Mouse (Mus musculus) left cerebral cortex, postnatal 10 days (tissue): ENCODE measurements around the gene Dhx15. TPM values are rescaled to one million over a fixed set of nuclear protein-coding genes. Genes with fewer than 3 reads are reported as not detected.

ENCODE experiments used
- DNase-seq, 2 experiments: peaks; one replicate each; pipeline ENCODE4 v3.0.0; 2021 to 2022; ENCODE audit warnings: low spot score in 2 of 2, mixed read lengths in 1 of 2; ENCODE audit errors: extremely low spot score in 1 of 2
- intact Hi-C: fragments of 180-260 bp; cut with DNase I; formaldehyde crosslinking; loops from one replicate; pipeline ENCODE4 v1.15.1; 2025
- total RNA-seq, 2 experiments: library from RNA; stranded (reverse); gene quantifications; 2 replicates each; pipeline ENCODE4 v1.2.3; 2021

Gene Dhx15
- total RNA-seq, 2 experiments from 2014 or later, result 91.4 to 93.3 TPM

GRCm38 (mm10) chr5:52149138-52149537, 41.2 kb downstream of the Dhx15 start:
- intact Hi-C loops, result no loop called here
- DNase-seq, result no peak

DNA sequence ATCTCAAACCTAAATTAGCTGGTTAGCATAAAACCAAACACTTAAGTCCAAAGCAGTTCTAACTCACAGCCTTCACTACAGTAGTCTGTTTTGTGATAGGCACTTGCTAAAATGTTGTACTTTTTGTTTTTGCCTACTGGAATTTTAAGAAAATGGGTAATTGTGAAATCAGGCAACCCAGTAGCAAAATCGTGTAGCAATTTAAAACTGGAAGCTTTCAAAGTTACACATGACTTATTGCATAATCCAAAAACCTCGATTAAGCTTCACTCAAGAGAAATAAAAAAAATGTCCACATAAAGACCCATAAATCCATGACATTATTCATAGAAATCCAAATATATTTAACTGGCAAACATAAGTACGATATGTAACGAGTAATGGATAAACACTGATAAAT, 43.2 kb downstream of the Dhx15 start:
- no peak for DNase-seq
- intact Hi-C loops, result no loop called here

DNA sequence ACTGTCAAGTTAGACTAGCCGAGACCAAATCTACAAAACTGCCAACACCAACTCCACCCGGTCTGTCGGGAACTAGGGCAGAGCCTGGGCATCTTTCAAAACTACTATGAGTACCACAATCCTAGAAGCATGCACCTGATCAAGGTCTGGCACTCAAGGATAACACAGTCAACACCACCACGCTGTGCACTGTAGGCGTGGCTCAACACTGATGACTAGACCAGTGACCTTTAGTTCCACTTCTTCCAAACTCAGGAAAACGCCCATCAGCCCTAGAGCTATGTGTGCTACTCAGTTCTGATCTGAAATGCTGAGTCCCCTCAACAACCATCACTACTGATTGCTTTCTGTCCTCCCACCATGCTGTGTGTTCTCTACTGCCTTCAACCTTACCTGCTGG, 44.6 kb downstream of the Dhx15 start:
- DNase-seq, result no peak
- intact Hi-C loops, result no loop called here

DNA sequence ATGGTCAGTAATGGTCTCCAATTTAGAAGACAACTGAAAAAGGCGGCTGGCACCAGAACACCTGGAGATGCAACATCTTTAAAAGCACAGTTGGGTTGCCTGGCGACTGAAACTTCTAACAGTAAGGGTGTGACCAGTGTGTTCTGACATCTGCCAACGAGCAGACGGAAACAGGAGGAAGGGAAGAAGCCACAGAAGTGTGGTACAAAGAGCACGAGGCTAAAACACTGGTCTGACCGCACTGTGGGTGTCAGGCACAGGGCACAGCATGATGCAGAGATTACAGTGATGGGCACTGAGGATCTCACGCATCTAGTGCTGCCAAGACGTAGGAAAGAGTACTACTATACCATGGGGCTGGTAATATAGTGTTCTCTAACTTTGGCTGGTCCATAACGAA, 48.4 kb downstream of the Dhx15 start:
- no peak for DNase-seq
- intact Hi-C loops, result no loop called here

- DNase-seq, result no peak
- intact Hi-C loops, result no loop called here
Measured at GRCm38 (mm10) chr5:52138819-52139218, 51.5 kb downstream of the Dhx15 start.

DNA sequence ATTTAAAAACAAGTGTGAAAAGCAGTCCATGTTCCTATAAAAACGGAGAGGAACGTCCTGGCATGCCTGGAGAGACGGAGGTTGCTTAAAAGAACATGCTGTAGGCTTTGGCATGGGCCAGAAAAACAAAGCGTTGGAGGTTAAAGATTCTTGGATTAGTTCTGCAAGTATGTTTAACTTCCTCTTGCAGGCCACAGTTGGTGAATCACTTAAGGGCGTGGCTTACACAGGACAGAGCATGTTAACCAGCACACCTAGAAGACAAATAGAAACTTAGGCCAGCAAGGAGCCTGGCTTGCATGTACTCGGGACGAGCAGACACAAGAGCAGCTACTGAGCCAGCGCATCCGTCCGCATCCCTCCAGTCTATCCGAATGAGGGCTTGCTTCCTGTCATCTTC, 52.2 kb downstream of the Dhx15 start:
- no peak for DNase-seq
- intact Hi-C loops, result no loop called here

DNA sequence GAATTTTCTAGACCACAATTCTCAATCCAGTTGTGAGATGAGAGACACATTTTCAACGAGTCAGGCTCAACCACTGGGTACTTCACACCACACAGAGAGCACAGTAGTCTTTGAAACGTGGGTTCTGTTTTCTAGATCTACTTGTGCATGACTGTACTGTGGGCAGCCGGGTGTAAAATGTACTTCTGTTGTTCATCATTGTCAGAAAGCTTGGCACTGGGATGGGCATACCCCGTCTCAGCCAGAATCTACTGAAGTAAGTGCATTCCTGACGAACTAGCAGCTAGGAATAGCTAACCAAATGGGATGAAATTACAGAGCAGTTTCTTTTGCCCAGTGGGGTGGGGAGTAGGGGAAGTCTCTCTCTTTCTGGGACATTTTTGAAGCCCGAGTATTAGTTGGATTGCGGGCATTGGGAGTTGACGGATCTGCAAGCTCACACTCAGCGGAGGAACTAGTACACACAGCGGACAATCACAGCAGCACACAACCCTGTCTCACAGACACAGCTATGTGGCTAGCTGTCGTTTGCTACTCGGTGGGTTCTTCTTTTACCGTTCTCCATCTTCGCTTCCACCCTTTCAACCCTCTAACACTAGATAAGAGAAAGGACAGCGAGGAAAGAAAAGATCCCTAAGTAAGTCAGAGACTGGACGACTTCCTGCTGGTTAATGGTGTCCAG, 54.7 kb downstream of the Dhx15 start:
- intact Hi-C loops, result no loop called here
- no peak for DNase-seq

- no peak for DNase-seq
- intact Hi-C loops, result loop anchor here (5.0 kb wide), 1 partner anchor 504 kb away; no protein-coding TSS in a partner anchor
Measured at GRCm38 (mm10) chr5:52132840-52133239, 57.5 kb downstream of the Dhx15 start.

DNA sequence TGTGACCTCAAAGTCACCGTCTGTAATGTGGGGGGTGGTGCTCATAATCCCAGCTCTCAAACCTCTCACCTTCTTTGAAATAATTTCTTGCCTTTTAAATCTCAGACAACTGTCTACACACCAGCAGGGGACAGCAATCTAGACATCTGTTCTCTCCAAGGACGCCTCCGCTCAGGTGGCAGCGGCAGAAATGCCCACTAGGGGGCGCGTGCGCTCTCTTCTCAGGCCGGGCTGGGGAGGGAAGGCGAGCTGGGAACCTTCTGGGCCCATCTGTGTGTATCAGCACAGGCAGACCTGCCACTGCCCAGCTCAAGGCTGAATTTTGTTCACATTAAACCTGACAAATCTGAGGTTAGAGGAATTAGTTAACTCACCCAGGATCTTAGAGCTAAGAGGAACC, 58.2 kb downstream of the Dhx15 start:
- intact Hi-C loops, result loop anchor here (5.0 kb wide), 1 partner anchor 505 kb away; no protein-coding TSS in a partner anchor
- peak in 1 of 2 experiments; percentile 39 for DNase-seq

DNA sequence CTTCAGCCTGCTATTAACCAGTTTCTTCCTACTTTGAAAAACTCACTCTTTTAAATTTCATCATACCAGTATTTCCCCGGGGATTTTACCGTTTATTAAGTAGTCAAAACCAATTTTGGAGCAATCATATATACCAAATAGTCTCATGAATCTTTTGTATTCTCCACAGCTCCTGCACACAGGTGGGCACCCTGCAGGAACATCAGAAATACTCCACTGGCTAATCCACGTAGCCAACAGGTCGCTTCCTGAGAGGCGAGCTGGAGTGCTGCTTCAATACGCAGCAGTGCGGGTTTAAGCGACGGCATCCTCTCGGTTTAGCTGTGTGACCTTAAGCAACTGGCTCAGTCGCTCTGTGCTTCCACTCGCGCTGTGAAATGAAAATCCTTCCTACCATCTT, 58.9 kb downstream of the Dhx15 start:
- no peak for DNase-seq
- intact Hi-C loops, result loop anchor here (5.0 kb wide), 1 partner anchor 506 kb away; no protein-coding TSS in a partner anchor

GRCm38 (mm10) chr5:52130496-52130895, 59.8 kb downstream of the Dhx15 start:
- no peak for DNase-seq
- intact Hi-C loops, result loop anchor here (5.0 kb wide), 1 partner anchor 507 kb away; no protein-coding TSS in a partner anchor

DNA sequence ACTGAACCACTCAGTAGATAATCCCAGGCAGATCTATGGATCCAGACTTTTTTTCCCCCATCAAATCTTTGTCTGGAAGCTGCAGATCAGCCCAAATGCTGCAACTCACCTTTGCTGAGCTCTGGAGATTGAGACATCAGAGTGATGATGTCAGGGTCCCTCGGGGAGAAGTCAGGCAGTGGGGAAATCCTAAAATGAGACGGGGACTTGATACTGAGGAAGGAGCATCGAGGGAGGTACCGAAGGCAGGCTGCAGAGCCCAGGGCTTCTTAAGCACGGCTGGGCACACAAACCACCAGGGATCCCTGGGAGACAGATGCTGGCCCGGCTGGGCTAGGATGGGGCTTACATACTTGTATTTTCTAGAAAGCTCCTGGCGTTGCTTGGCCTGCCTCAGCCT, 64.1 kb downstream of the Dhx15 start:
- intact Hi-C loops, result no loop called here
- no peak for DNase-seq

GRCm38 (mm10) chr5:52125854-52126253, 64.5 kb downstream of the Dhx15 start:
- intact Hi-C loops, result no loop called here
- no peak for DNase-seq

DNA sequence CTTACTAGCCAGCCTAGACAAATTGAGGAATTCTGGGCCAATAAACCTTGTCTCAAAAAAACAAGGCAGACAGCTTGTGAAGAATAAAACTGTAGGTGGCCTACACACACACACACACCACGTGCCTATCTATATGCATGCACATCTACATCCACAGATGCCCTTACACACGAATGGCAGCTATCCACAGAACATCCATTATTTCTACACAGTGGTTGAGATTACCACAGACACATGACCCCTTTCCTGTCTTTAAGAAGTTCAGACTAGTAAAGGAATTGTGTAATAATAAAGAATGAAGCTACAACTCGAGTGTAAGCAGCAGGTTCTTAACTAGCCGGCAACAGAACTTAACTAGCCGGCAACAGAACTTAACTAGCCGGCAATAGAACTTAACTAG, 68.2 kb downstream of the Dhx15 start:
- intact Hi-C loops, result no loop called here

DNA sequence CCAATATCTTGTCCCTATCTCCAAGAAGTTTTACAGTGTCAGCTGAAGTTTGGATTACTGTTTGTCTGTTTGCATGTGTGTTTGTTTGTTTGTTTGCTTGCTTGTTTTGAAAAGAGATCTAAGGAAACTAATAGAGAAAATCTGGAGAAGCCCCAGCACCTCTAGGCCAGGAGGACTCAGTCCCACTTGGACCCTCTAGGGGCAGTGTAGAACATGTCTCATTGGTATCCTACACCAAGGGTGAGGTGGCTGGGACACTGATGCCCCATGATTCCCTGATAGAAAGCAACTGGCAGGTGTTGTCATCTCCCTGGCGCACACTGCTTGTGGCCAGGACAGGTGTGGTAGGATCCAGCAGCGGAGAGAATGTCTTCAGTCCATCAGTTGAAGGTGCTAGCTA, 70.5 kb downstream of the Dhx15 start:
- intact Hi-C loops, result loop anchor here (5.0 kb wide), 1 partner anchor 402 kb away; no protein-coding TSS in a partner anchor
- no peak for DNase-seq

More for the DNA sequence above, 68.2 kb downstream of the Dhx15 start:
- DNase-seq, result no peak

DNA sequence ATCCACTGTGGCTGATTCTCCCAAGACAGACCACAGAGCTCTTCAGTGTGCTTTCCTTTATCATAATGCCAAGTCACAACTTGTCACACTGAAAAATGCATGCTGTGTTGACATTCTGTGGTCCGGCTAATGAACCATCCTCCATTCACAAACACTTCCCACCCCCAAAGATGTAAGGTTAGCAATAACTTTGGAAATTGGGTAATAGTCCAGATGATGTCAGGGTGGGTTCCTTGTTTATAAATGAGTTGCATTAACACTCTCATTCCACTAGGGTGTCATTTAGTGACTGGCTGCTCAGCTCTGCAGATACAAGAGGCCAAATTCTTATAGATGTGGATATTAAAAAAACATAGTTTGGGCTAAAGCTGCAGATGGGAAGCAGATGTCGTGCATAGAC, 71.1 kb downstream of the Dhx15 start:
- intact Hi-C loops, result loop anchor here (5.0 kb wide), 1 partner anchor 403 kb away; no protein-coding TSS in a partner anchor
- DNase-seq, result no peak

DNA sequence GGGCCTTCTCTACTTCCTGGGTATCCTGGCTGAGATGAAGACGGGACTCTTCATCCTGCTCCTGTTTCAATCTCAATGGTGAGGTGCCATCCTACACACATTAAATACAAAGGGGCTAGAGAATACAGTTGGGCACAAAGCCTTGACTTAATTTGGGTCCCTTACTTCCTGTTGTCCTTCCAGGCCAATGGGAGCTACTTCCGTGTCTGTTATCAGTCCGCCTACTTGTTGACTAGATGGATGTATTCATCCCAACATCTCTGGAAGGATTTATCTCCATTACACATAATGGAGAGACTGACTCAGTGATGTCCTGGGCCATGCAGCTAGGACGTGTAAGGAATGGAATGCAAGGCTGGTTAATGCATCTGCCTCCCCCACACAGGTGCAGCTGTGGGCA, 72.5 kb downstream of the Dhx15 start:
- DNase-seq, result no peak
- intact Hi-C loops, result loop anchor here (5.0 kb wide), 1 partner anchor 404 kb away; no protein-coding TSS in a partner anchor

- DNase-seq, result peak in 1 of 2 experiments; percentile 52
- intact Hi-C loops, result loop anchor here (5.0 kb wide), 1 partner anchor 406 kb away; no protein-coding TSS in a partner anchor
Measured at GRCm38 (mm10) chr5:52116404-52116803, 73.9 kb downstream of the Dhx15 start.

GRCm38 (mm10) chr5:52115821-52116317, 74.4 kb downstream of the Dhx15 start:
- intact Hi-C loops, result loop anchor here (5.0 kb wide), 1 partner anchor 406 kb away; no protein-coding TSS in a partner anchor
- DNase-seq, result peak; percentile 82 to 87

DNA sequence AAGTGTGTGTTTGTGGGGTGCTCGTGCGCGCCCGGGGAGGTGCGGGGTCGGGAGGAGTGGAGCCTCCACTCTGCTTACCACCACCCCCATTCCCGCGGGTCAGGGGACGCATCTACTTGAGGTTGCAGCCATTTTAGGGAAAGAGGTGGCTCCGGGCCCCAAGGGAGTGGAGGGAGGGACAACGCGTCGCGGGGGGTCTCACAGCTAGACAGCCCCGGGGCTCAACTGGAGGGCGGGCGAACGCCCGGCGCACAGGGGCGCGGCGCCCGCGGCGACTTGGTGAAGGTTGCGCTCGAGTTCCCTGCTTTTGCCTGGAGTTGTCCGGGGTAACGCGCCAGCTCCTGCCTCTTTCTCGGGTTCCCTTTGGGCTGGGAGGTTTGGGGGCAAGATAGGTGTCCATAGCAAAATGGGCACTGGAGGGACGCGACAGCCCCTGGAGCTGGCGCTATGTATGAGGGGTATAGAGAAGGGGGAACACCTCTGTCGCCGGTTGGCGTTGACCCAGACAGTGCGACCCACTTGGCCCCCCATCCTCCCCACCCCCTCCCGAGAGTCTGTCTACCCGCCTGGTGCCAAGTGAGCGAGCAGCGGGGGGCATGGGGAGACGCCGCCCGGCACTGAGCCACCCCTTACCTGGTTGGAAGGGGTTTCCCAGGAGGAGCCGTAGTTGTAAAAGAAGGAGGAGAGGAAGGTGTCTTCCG, 75.4 kb downstream of the Dhx15 start:
- intact Hi-C loops, result loop anchor here (5.0 kb wide), 1 partner anchor 407 kb away; no protein-coding TSS in a partner anchor
- peak in 1 of 2 experiments; percentile 61 for DNase-seq
